Mouse (Mus musculus) cortical plate, adult 2 months (tissue): ENCODE results near the gene Cadm1. TPM values are rescaled to one million over a fixed set of nuclear protein-coding genes. Genes with fewer than 3 reads are reported as not detected.
A peak's percentile ranks its signal among the peaks of the same experiment; 100 is the strongest.

ENCODE experiments used
- H3K27ac ChIP-seq: fragments of 200-500 bp; 2 replicates; pipeline ENCODE4 v1.5.1; 2012; ENCODE audit warnings: low read length, control low read depth, inconsistent platforms; ENCODE audit not compliant: insufficient read depth
- H3K4me1 ChIP-seq: fragments of 200-500 bp; 2 replicates; pipeline ENCODE4 v1.6.1; 2011; ENCODE audit warnings: low read length; ENCODE audit not compliant: control insufficient read depth, insufficient read depth
- H3K4me3 ChIP-seq: fragments of 200-500 bp; 2 replicates; pipeline ENCODE4 v1.5.1; 2011; ENCODE audit warnings: mild to moderate bottlenecking, low read length, control low read depth; ENCODE audit not compliant: insufficient read depth
- CTCF ChIP-seq: fragments of 200-500 bp; IDR thresholded peaks from 2 replicates; pipeline ENCODE4 v1.5.1; 2011; ENCODE audit warnings: mild to moderate bottlenecking, control low read depth, low read length; ENCODE audit not compliant: insufficient read depth; ENCODE audit errors: extremely low read depth
- POLR2A ChIP-seq: fragments of 200-500 bp; IDR thresholded peaks from 2 replicates; pipeline ENCODE4 v1.6.1; 2011; ENCODE audit warnings: mild to moderate bottlenecking, low read length, control low read depth; ENCODE audit not compliant: insufficient read depth; ENCODE audit errors: extremely low read depth
- polyA plus RNA-seq: library from polyadenylated mRNA; depleted of rRNA; stranded (reverse); fragments of >200 nt; gene quantifications from 2 replicates; pipeline ENCODE4 v1.2.3, GENCODE M21; 2012

Cadm1 gene
- polyA plus RNA-seq, 1 experiment = 104 TPM

DNA sequence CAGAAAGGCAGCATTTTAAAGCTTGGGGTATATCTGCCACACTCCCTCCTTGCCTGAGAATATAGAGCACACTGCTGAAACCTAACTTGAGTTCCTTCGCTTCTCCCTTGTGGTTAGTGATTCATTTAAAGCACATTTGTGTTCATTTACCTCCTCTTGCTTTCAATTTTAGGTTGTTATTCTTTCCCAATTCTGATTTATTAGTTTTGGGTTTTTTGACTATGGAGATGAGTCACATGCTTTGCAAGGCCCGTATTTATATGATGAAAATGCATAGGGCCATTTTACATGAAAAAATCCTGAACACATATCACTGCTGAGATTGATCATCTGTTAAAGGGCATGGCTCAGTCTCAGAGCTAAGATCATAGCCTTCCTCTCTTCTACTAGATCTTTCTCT lies 115.1 kb downstream of the Cadm1 start:
- Histone ChIP-seq H3K4me1 (peaks cover 2% of the 10 kb centered on the region), H3K27ac (no peak overlapping the region), H3K4me3 (no peak overlapping the region)
- TF ChIP-seq POLR2A = no peak
- TF ChIP-seq CTCF = no peak

DNA sequence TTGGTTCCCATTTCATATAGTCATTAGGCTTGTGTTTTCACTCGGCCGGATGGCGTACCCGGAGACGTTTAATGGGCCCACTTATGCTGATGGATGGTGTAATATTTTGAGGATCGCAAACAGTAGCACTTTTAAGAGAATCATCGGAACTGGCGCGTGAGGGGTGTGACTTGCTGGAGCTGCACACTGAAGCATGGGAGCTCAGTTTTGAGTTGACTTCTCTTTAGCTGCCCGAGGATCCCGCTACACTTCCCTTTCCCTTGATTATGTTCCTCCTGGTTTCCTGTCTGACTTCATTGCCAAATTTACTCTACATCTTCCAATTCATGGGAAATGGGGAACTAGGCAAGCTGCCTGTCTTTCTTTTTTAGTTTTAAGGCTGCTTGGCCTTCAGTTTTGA lies 121.5 kb downstream of the Cadm1 start:
- Histone ChIP-seq H3K4me3 (no peak overlapping the region), H3K4me1 (peaks cover 13% of the 10 kb centered on the region), H3K27ac (no peak overlapping the region)
- no peak for TF ChIP-seq CTCF
- no peak for TF ChIP-seq POLR2A

- Histone ChIP-seq H3K4me1 (peaks cover 13% of the 10 kb centered on the region), H3K27ac (no peak overlapping the region), H3K4me3 (no peak overlapping the region)
- TF ChIP-seq POLR2A (no peak), CTCF (no peak)
Measured at GRCm38 (mm10) chr9:47652203-47652602, 122.2 kb downstream of the Cadm1 start.

DNA sequence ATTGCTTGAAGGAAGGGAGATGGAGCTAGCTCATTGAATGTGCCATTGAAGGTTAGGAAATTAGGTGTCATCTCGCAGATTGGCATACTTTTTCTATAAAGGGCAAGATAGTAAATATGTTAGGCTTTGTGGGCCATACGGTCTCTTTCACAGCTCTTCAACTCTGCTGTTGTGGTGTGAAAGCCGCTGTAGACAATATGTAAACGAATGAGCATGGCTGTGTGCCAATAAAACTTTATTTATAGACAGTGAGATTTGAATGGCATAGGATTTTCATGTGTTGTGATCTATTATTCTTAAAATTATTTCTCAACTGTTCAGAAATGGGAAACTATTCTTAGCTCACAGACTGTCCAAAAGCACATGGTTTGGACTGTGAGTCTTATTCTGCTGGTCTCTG lies 123.0 kb downstream of the Cadm1 start:
- TF ChIP-seq POLR2A (no peak), CTCF (no peak)
- Histone ChIP-seq H3K4me1 (peaks cover 13% of the 10 kb centered on the region), H3K27ac (no peak overlapping the region; the same call in 1 of the 2 replicates), H3K4me3 (no peak overlapping the region)

- Histone ChIP-seq H3K4me3 (no peak overlapping the region), H3K4me1 (peaks cover 3% of the 10 kb centered on the region), H3K27ac (peak overlapping the region; percentile 39; the same call in 1 of the 2 replicates)
- TF ChIP-seq CTCF (no peak), POLR2A (no peak)
Measured at GRCm38 (mm10) chr9:47659366-47660090, 129.6 kb downstream of the Cadm1 start.

- no peak for TF ChIP-seq CTCF
- TF ChIP-seq POLR2A = no peak
- H3K4me3 ChIP-seq = no peak overlapping the region
- peaks cover 4% of the 10 kb centered on the region for H3K4me1 ChIP-seq
- H3K27ac ChIP-seq = no peak overlapping the region
Measured at GRCm38 (mm10) chr9:47661611-47662010, 131.6 kb downstream of the Cadm1 start.

DNA sequence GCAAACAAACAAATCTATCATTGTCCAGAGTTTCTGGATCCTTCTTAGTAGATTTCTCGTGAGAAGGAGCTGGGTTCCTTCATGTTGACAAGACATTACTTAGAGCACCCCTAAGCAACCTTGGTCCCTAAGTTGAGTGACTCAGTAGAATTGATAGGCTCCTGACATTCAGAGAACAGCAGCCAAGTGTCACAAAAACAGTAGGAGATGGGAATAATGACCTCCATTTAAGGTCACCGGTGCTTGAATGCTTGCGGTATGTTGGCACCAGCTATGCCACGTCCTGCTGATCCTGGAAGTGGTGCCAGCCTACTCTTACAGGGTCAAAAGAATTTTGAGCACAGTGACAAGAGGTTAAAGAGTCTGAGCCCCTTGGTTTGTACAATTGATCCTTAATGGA lies 139.2 kb downstream of the Cadm1 start:
- peaks cover 3% of the 10 kb centered on the region; the same call in 1 of the 2 replicates for H3K4me1 ChIP-seq
- no peak overlapping the region for H3K27ac ChIP-seq
- no peak for TF ChIP-seq POLR2A
- TF ChIP-seq CTCF = no peak
- H3K4me3 ChIP-seq = no peak overlapping the region

GRCm38 (mm10) chr9:47671617-47672016 lies 141.6 kb downstream of the Cadm1 start:
- Histone ChIP-seq H3K4me1 (peaks cover 1% of the 10 kb centered on the region; the same call in 1 of the 2 replicates), H3K27ac (no peak overlapping the region), H3K4me3 (no peak overlapping the region)
- TF ChIP-seq CTCF (no peak), POLR2A (no peak)

- no peak overlapping the region for H3K4me3 ChIP-seq
- TF ChIP-seq POLR2A = no peak
- no peak for TF ChIP-seq CTCF
- H3K27ac ChIP-seq = no peak overlapping the region
- H3K4me1 ChIP-seq = peaks cover 1% of the 10 kb centered on the region; the same call in 1 of the 2 replicates
Measured at GRCm38 (mm10) chr9:47674766-47675713, 145.1 kb downstream of the Cadm1 start.
